Mouse (Mus musculus): Measurements from ENCODE around the gene Igbp1. TPM values are rescaled to one million over a fixed set of nuclear protein-coding genes. Genes with fewer than 3 reads are reported as not detected.

Igbp1 gene
- polyA plus RNA-seq, 1 experiment, result 46.8 TPM

DNA sequence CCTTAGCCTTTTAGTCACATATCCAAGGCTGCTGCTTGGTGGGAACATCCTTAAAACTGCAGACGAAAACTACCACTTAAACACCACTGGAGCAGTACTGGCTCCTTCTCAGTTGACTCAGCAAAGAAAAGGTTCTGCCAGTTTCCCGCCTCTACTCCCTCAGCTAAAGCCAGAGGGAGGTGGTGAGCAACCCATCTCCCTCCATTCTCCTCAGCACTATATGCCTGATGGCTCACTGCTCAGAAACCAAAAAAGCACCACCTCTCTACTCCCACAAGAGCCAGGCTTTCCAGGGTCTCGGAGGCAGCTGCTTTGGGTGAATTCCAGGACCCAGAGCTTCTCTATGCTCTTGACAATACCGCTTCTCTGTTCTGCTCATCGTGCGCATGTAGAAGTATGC, 23.5 kb downstream of the Igbp1 start:
- no peak for TF ChIP-seq CTCF (IDR thresholded peaks at IDR 0.05; ENCODE audit: borderline replicate concordance, extremely low read depth, insufficient read depth, insufficient read length)
- no peak for TF ChIP-seq POLR2A (IDR thresholded peaks at IDR 0.05; ENCODE audit: borderline replicate concordance, extremely low read depth, insufficient read depth, insufficient read length, poor library complexity, severe bottlenecking)
- DNase-seq (ENCODE audit: low read depth), result no peak

DNA sequence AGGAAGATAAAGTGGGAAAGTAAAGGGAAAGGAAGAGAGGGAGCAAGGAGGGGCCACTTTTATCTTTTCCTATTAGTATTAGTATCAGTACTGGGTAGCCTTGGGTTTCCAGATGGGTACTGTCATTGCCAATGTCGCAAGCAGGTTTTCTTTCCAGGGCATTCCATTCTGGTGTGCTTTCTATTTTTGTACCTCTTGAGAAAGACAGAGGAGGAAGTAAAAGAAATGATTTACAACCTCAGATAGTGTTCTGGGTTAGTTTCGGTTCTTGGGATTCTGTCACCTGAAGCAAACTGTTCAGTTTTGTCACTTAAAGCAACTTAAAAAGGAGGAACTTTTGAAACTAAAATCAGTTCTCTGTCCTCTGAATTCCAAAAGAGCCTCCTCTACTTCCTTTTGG, 24.4 kb downstream of the Igbp1 start:
- no peak for TF ChIP-seq CTCF (IDR thresholded peaks at IDR 0.05; ENCODE audit: borderline replicate concordance, extremely low read depth, insufficient read depth, insufficient read length)
- TF ChIP-seq POLR2A (IDR thresholded peaks at IDR 0.05; ENCODE audit: borderline replicate concordance, extremely low read depth, insufficient read depth, insufficient read length, poor library complexity, severe bottlenecking), result no peak

DNA sequence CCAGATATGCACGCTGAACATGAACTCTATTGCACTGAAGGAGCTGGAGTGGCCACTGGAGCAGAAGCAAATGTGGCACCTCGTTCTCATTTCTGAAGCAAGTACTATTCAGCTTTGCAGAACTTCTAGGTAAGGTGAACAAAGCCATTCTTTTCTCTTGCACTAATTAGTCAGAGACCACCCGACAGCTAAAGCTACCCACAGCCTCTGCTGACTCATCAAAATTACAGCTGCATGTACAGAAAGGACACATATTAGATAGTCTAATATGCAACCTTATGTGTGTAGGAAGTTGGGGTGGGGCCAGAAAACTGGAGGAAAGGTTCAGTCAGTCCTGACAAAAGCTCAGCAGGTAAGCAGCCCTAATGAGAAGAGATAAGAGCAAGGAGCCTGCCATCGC, 30.4 kb downstream of the Igbp1 start, which contains the start of gene Dgat2l6:
TSS of gene Dgat2l6 (plus strand) at position 368 of the 400 bp plus-strand sequence.
- DNase-seq (ENCODE audit: low read depth), result no peak
- TF ChIP-seq CTCF (IDR thresholded peaks at IDR 0.05; ENCODE audit: borderline replicate concordance, extremely low read depth, insufficient read depth, insufficient read length), result no peak
- TF ChIP-seq POLR2A (IDR thresholded peaks at IDR 0.05; ENCODE audit: borderline replicate concordance, extremely low read depth, insufficient read depth, insufficient read length, poor library complexity, severe bottlenecking), result no peak

More for the DNA sequence above, 24.4 kb downstream of the Igbp1 start:
- no peak for DNase-seq (ENCODE audit: low read depth)

DNA sequence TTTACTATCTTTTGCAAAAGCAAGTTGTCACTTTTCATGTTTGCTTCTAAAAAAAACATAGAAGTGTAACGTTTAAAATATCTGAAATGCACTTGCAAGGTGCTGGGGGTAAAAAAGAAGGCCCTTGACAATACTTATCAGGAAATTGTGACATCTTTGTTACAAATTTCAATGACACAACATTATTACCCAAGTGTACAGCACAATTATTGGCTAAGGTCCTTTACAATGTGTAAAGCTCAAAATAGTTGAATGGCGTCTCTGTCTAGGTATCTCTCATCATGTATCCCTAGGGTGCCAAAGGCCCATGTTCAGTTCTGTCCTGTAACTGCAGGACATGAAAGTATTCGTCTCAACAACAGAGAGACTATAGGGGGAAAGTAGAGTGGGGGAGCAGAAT, 61.9 kb downstream of the Igbp1 start:
- TF ChIP-seq POLR2A (IDR thresholded peaks at IDR 0.05; ENCODE audit: borderline replicate concordance, extremely low read depth, insufficient read depth, insufficient read length, poor library complexity, severe bottlenecking) (no peak), CTCF (IDR thresholded peaks at IDR 0.05; ENCODE audit: borderline replicate concordance, extremely low read depth, insufficient read depth, insufficient read length) (no peak)
- no peak for DNase-seq (ENCODE audit: low read depth)

DNA sequence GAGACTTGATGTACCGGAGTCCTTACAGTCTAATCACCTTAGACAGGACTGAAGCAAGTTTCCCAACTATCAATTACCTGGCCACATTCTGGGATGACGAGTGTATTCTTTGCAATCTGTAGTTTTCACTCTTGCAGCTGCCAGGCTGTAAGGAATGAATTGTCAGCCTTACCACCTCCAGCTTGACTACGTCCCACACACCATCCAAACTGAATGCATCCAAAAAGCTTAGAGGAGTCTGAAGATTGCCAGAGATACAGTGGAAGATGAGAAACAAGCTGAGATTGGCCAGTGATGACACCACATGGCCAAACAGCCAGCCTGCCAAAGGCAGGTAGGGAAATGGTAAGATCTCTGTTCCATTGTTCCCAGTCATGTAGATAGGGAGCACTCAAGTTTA, 71.6 kb downstream of the Igbp1 start:
- TF ChIP-seq POLR2A (IDR thresholded peaks at IDR 0.05; ENCODE audit: borderline replicate concordance, extremely low read depth, insufficient read depth, insufficient read length, poor library complexity, severe bottlenecking) (no peak), CTCF (IDR thresholded peaks at IDR 0.05; ENCODE audit: borderline replicate concordance, extremely low read depth, insufficient read depth, insufficient read length) (no peak)
- no peak for DNase-seq (ENCODE audit: low read depth)

Other genes starting within 250 kb of the Igbp1 start
- gene Otud6a, start 65.3 kb upstream of the Igbp1 start, polyA plus RNA-seq (2012; rRNA removed), result not detected in 2 replicates
- 0.25 and 0.34 TPM in 2 replicates for gene Awat2, start 51.6 kb upstream of the Igbp1 start, polyA plus RNA-seq (2012; rRNA removed)
- not detected in 2 replicates for gene Dgat2l6, start 30.5 kb downstream of the Igbp1 start, polyA plus RNA-seq (2012; rRNA removed)
- gene Awat1, start 78.0 kb downstream of the Igbp1 start, polyA plus RNA-seq (2012; rRNA removed), result not detected in 2 replicates
- gene P2ry4, start 100.6 kb downstream of the Igbp1 start, polyA plus RNA-seq (2012; rRNA removed), result 0.05 and 0.11 TPM in 2 replicates
- 0.22 TPM in 1 of 2 replicates, not detected in the other for gene Arr3, start 111.2 kb downstream of the Igbp1 start, polyA plus RNA-seq (2012; rRNA removed)
- 7.9 and 11.2 TPM in 2 replicates for gene Kif4, start 131.4 kb downstream of the Igbp1 start, polyA plus RNA-seq (2012; rRNA removed)
- 51.0 and 51.3 TPM in 2 replicates for gene Pdzd11, start 132.3 kb downstream of the Igbp1 start, polyA plus RNA-seq (2012; rRNA removed)
- 51.1 and 52.8 TPM in 2 replicates for gene Gdpd2, start 235.6 kb downstream of the Igbp1 start, polyA plus RNA-seq (2012; rRNA removed)